Mouse (Mus musculus): ENCODE results near the gene Fbxo2.

- TF ChIP-seq CTCF (IDR thresholded peaks at IDR 0.05; ENCODE audit: extremely low read depth, insufficient read depth, insufficient read length, insufficient replicate concordance) (no peak), POLR2A (IDR thresholded peaks at IDR 0.05; ENCODE audit: low read depth, low read length) (no peak)
These were observed 16.7 kb upstream of the Fbxo2 start for GRCm38 (mm10) chr4:148143721-148144120.
